Mouse (Mus musculus) megakaryocyte, embryonic 14.5 days (primary cell): ENCODE data around the gene Vmn1r198. TPM values are rescaled to one million over a fixed set of nuclear protein-coding genes. Genes with fewer than 3 reads are reported as not detected.
"Not testable (repeated sequence)": the region's sequence is repeated elsewhere in the genome, so short reads cannot be mapped to it uniquely, and the experiment has no call there.

ENCODE experiments used
- H3K27me3 ChIP-seq: replicated peaks from 2 replicates; pipeline ENCODE3; 2012; ENCODE audit warnings: inconsistent platforms
- H3K36me3 ChIP-seq: replicated peaks from 2 replicates; pipeline ENCODE3; 2012; ENCODE audit warnings: low read length, inconsistent platforms, mixed read lengths
- H3K4me1 ChIP-seq: 2 replicates; pipeline ENCODE4 v1.6.1; 2012; ENCODE audit warnings: inconsistent platforms
- H3K4me3 ChIP-seq: replicated peaks from 2 replicates; pipeline ENCODE3; 2012; ENCODE audit warnings: moderate library complexity, mild to moderate bottlenecking, inconsistent platforms
- H3K9me3 ChIP-seq: 2 replicates; pipeline ENCODE4 v1.6.1; 2012; ENCODE audit warnings: inconsistent platforms
- FLI1 ChIP-seq: IDR thresholded peaks from 2 replicates; pipeline ENCODE4 v1.6.1; 2012; ENCODE audit warnings: low read length, inconsistent platforms, mixed read lengths
- GATA1 ChIP-seq: IDR thresholded peaks from 3 replicates; pipeline ENCODE4 v1.6.1; 2012; ENCODE audit warnings: mixed read lengths, low read length, inconsistent platforms, borderline replicate concordance
- polyA plus RNA-seq: library from polyadenylated mRNA; stranded (reverse); fragments of >175 nt; gene quantifications from 2 replicates; pipeline ENCODE4 v1.2.3, GENCODE M21; 2012; ENCODE audit warnings: low replicate concordance; ENCODE audit not compliant: insufficient read depth

Vmn1r198 gene
- not detected in 2 replicates for polyA plus RNA-seq

- Histone ChIP-seq H3K9me3 (peaks cover 4% of the 10 kb centered on the region; the same call in 1 of the 2 replicates), H3K4me3 (no peak within 1 kb of the TSS), H3K4me1 (no peaks in the 10 kb centered on the region), H3K27me3 (no peaks in the 10 kb centered on the region), H3K36me3 (no peaks in the 10 kb centered on the region)
- TF ChIP-seq GATA1 (no peak), FLI1 (no peak)
Measured at GRCm38 (mm10) chr13:22350064-22350463, at the start of gene Vmn1r198. Gene Vmn1r198 (plus strand): TSS chr13:22350364.

DNA sequence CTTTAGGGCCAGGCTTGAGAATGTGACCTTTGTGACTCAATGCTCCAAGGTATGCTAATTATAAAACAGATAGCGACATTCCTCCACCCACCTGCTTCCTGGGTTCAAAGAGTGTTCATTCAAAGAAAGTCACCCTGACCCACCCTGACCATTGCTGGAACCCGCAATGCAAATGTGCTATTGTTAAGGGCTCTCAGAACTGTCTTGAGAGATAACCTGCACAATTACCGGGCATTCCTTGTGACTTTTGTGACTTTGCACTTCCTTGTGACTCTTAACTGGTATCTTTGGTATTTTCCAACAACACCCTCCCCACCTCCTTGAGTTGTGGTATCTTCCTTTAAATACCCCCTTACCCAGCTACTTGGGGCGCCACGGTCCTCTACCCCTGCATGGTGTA is 42.1 kb upstream of the Vmn1r198 start:
- H3K4me3 ChIP-seq, H3K4me1 ChIP-seq, H3K27me3 ChIP-seq, H3K36me3 ChIP-seq: not testable (repeated sequence)
- H3K9me3 ChIP-seq, result peaks cover 25% of the 10 kb centered on the region

GRCm38 (mm10) chr13:22315361-22315760 is 34.8 kb upstream of the Vmn1r198 start:
- TF ChIP-seq FLI1, result no peak
- no peak for TF ChIP-seq GATA1

DNA sequence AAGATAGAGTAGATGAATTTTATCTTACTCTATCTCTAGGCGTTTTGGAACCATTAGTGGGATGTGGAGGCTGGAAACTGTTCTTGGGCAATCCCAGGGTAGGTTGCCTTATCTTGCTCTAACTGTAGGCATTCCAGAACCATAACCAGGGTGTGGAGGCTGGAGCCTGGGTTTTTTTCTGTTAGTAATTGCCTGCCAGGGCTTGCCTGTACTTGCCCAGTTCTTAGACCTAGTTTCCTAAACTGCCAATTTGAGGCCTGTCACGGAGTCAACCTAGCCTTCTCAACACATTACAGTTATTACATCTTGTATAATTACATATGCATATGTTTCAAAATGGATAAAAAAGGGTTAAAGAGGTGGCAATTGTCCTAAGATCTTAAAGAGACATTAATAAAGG is 32.8 kb upstream of the Vmn1r198 start:
- no peak overlapping the region for H3K4me3 ChIP-seq
- no peaks in the 10 kb centered on the region for H3K4me1 ChIP-seq
- no peak for TF ChIP-seq GATA1
- TF ChIP-seq FLI1, result no peak
- H3K36me3 ChIP-seq, result no peaks in the 10 kb centered on the region
- H3K9me3 ChIP-seq, result peaks cover 18% of the 10 kb centered on the region
- H3K27me3 ChIP-seq, result no peaks in the 10 kb centered on the region

More at GRCm38 (mm10) chr13:22315361-22315760, 34.8 kb upstream of the Vmn1r198 start:
- Histone ChIP-seq H3K36me3 (no peaks in the 10 kb centered on the region), H3K9me3 (peaks cover 24% of the 10 kb centered on the region), H3K27me3 (no peaks in the 10 kb centered on the region), H3K4me1 (no peaks in the 10 kb centered on the region), H3K4me3 (no peak overlapping the region)

GRCm38 (mm10) chr13:22320091-22320490 is 30.1 kb upstream of the Vmn1r198 start:
- Histone ChIP-seq H3K9me3 (peaks cover 4% of the 10 kb centered on the region; the same call in 1 of the 2 replicates), H3K4me1 (no peaks in the 10 kb centered on the region), H3K36me3 (no peaks in the 10 kb centered on the region), H3K4me3 (no peak overlapping the region), H3K27me3 (no peaks in the 10 kb centered on the region)
- TF ChIP-seq GATA1 (no peak), FLI1 (no peak)

DNA sequence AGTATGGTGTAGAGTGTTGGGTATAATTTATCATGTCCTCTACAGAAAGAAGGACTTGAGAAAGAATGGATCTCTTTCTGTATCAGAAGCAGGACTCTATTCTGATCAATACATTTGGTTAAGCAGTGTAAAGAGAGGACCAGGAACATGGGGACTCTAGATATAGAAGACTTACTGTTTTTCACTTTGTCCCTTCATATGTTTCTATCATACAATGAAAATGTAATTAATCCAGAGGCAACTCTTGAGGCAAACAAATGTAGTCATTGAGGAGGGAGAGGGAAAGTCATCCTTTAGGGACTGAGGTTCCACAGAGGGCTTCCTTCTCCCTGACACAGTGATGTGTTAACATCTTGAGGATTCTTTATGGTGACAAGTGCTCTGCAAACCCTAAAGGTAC is 25.9 kb upstream of the Vmn1r198 start, which contains the start of gene Vmn1r197:
Gene Vmn1r197, plus strand, starts transcription at position 301 of the 400 bp plus-strand sequence.
- Histone ChIP-seq H3K36me3 (no peaks in the 10 kb centered on the region), H3K9me3 (no peaks in the 10 kb centered on the region), H3K4me3 (no peak within 1 kb of the TSS), H3K4me1 (no peaks in the 10 kb centered on the region), H3K27me3 (no peaks in the 10 kb centered on the region)
- TF ChIP-seq FLI1 (no peak), GATA1 (no peak)

GRCm38 (mm10) chr13:22333269-22333668 is 16.9 kb upstream of the Vmn1r198 start:
- H3K4me1 ChIP-seq, result no peaks in the 10 kb centered on the region
- H3K4me3 ChIP-seq, result no peak overlapping the region
- no peaks in the 10 kb centered on the region for H3K36me3 ChIP-seq
- H3K9me3 ChIP-seq, result no peaks in the 10 kb centered on the region
- TF ChIP-seq GATA1, result no peak
- TF ChIP-seq FLI1, result no peak
- H3K27me3 ChIP-seq, result no peaks in the 10 kb centered on the region

DNA sequence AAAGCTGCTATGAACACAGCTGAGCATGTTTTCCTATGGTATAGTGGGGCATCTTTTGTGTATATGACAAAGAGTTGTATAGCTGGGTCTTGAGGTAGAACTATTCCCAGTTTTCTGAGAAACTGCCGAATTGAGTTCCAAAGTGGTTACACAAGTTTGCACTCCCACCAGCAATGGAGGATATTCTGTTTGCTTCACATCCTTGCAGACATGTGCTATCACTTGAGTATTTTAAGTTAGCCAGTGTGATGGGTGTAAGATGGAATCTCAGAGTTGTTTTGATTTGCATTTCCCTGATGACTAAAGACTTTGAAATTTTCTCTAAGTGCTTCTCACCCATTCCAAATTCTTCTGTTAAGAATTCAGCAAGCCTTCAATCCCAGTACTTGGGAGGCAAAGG is 14.6 kb upstream of the Vmn1r198 start:
- Histone ChIP-seq H3K9me3 (no peaks in the 10 kb centered on the region), H3K36me3 (no peaks in the 10 kb centered on the region), H3K4me1 (no peaks in the 10 kb centered on the region), H3K27me3 (no peaks in the 10 kb centered on the region), H3K4me3 (no peak overlapping the region)
- TF ChIP-seq GATA1 (no peak), FLI1 (no peak)

DNA sequence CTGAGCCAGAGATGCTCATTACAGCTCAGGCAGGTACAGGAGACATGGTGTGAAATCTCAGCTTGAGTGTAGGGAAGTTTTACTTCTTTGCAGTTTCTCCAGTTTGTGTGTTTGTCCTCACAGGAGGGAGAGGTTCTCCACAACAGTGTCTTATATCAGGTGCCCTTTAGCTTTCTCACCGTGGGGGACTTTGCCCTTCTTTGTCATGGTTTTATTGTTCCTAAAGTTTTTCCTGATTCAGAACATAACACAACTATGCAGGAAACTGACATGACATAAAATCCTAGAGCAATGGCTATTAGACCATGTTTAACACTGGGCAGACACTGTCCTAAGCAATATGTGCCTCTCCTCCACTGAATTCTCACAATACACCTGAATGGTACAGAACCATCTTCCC is 649 bp downstream of the Vmn1r198 start:
- no peaks in the 10 kb centered on the region for H3K36me3 ChIP-seq
- H3K4me3 ChIP-seq, result no peak overlapping the region
- peaks cover 4% of the 10 kb centered on the region; the same call in 1 of the 2 replicates for H3K9me3 ChIP-seq
- no peaks in the 10 kb centered on the region for H3K27me3 ChIP-seq
- TF ChIP-seq GATA1 (no peak), FLI1 (no peak)
- H3K4me1 ChIP-seq, result no peaks in the 10 kb centered on the region

DNA sequence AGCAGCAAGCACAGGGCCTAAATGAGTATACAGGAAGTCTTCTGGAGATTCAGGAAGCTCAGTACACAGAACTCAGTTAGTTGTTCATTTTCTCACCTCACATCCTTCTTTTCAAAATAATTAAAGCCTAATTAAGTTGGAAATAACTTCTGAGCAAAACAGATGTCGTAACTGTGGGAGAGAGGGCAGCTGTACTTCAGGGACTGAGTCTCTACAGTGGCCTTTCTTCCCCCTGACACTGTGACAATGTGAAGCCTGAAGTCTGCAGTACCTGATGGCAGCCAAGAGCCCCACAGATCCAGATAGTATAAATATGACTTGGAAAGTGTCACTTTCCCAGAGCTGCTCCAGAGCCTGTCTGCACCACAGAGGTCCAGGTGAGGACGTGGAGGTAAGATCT is 29.4 kb downstream of the Vmn1r198 start, which contains the start of gene Vmn1r199:
Gene Vmn1r199, plus strand, starts transcription at position 301 of the 400 bp plus-strand sequence.
- TF ChIP-seq FLI1 (no peak), GATA1 (no peak)
- Histone ChIP-seq H3K4me3 (no peak within 1 kb of the TSS), H3K9me3 (peaks cover 4% of the 10 kb centered on the region), H3K27me3 (no peaks in the 10 kb centered on the region), H3K4me1 (no peaks in the 10 kb centered on the region), H3K36me3 (no peaks in the 10 kb centered on the region)

DNA sequence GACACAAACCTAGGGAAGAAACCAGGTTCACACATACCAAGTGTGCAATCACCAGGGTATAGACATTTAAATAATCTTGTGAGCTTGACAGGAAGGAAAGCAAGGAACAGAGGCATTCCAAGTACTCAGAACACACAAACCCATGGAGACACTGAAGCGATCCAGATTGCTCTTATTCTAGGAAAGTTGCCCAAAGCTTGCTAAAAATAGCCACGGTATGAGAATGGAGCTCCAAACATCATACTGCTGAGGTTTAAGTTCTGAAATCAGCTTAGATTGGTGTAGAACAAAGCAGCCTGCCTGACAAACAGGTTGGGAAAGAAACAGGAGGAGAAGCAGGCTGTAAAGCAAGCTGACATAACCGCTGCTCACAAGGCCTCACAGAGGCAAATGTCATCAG is 31.0 kb downstream of the Vmn1r198 start:
- not testable (repeated sequence) for H3K36me3 ChIP-seq, H3K27me3 ChIP-seq, H3K9me3 ChIP-seq, H3K4me3 ChIP-seq, H3K4me1 ChIP-seq
